Mouse (Mus musculus): ENCODE results near the gene Man1a. TPM values are rescaled to one million over a fixed set of nuclear protein-coding genes. Genes with fewer than 3 reads are reported as not detected.

The Man1a gene
- polyA plus RNA-seq, 1 experiment from 2014 or later, result 13.2 TPM

DNA sequence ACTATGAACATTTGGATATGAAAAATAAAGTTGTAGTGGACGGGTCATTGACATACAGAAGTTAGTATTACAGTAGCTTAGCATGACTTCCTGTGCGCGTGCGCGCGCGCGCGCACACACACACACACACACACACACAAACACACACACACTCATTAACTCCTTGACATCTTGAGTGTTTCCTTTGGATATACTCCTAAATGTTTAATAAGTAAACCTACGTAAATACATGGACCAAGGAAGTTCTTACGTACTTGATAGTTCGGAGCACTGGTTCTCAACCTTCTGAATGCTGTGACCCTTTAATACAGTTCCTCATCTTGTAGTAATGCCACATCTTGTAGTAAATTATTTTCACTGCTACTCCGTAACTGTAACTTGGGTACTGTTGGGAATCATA is 79.1 kb downstream of the Man1a start:
- 94% methylated on average over 13 of the region's 13 CpGs for WGBS (ENCODE audit: insufficient replicate concordance)

DNA sequence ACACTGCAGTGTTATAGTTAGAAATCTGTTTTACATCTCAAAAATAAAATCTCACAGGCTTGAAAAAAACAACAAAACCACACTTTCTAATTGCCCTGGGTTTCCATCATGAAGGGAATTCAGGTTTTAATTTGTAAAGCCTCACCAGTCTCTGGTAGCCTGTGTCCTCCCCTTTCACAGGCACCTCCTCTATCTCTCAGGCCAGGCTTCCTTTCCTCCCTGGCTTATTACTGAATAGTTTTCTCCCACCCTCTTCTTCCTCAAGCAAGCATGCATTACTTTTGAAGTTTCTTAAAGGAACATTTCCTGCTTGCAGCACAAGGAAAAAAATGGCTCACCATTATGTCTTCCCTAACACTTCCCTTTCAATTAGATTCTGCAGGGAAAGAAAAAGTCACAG is 80.2 kb downstream of the Man1a start:
- Histone ChIP-seq H3K4me1 (ENCODE audit: insufficient read depth) (peaks cover 5% of the 10 kb centered on the region; the same call in 1 of the 2 replicates), H3K27ac (ENCODE audit: low read depth) (no peak overlapping the region), H3K27me3 (ENCODE audit: insufficient read depth, low read length) (no peaks in the 10 kb centered on the region), H3K36me3 (replicated peaks; ENCODE audit: insufficient read depth, low read length) (no peaks in the 10 kb centered on the region), H3K4me3 (ENCODE audit: low read depth, low read length) (no peak overlapping the region), H3K9me3 (ENCODE audit: low read length) (no peaks in the 10 kb centered on the region), H3K9ac (replicated peaks) (no peak overlapping the region), H3K4me2 (ENCODE audit: low read depth, low read length) (no peak overlapping the region)
- DNase-seq, result no peak
- no peak for ATAC-seq
- no peak for TF ChIP-seq EP300 (IDR thresholded peaks at IDR 0.05; ENCODE audit: low read depth)
- TF ChIP-seq CTCF (IDR thresholded peaks at IDR 0.05; ENCODE audit: low read depth), result no peak

More for the DNA sequence above, 79.1 kb downstream of the Man1a start:
- ATAC-seq, result no peak
- H3K36me3 ChIP-seq (replicated peaks; ENCODE audit: insufficient read depth, low read length), result no peaks in the 10 kb centered on the region
- TF ChIP-seq CTCF (IDR thresholded peaks at IDR 0.05; ENCODE audit: low read depth), result no peak
- no peak for TF ChIP-seq EP300 (IDR thresholded peaks at IDR 0.05; ENCODE audit: low read depth)
- no peaks in the 10 kb centered on the region for H3K27me3 ChIP-seq (ENCODE audit: insufficient read depth, low read length)
- no peak overlapping the region for H3K9ac ChIP-seq (replicated peaks)
- H3K4me2 ChIP-seq (ENCODE audit: low read depth, low read length), result no peak overlapping the region
- peaks cover 2% of the 10 kb centered on the region; the same call in 1 of the 2 replicates for H3K4me1 ChIP-seq (ENCODE audit: insufficient read depth)
- H3K27ac ChIP-seq (ENCODE audit: low read depth), result no peak overlapping the region
- H3K9me3 ChIP-seq (ENCODE audit: low read length), result no peaks in the 10 kb centered on the region
- no peak overlapping the region for H3K4me3 ChIP-seq (ENCODE audit: low read depth, low read length)
- DNase-seq, result no peak

DNA sequence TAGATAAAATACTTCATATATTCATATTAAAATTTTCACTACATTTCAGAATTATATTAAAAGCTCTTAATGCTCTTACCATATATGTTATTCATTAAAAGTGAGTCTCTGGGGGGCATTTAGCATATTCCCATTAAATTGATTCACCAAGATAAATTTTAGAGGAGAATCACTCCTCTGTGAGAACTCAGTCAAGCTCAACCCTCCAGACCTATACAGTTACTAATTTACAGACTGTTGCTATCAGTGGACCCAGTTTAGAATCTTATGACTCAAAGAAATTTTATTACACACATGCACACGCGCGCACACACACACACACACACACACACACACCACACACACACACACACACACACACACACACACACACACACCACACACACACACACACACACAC is 81.8 kb downstream of the Man1a start:
- Histone ChIP-seq H3K4me1 (ENCODE audit: insufficient read depth) (peaks cover 5% of the 10 kb centered on the region; the same call in 1 of the 2 replicates), H3K4me3 (ENCODE audit: low read depth, low read length) (no peak overlapping the region), H3K9me3 (ENCODE audit: low read length) (no peaks in the 10 kb centered on the region), H3K27ac (ENCODE audit: low read depth) (no peak overlapping the region), H3K27me3 (ENCODE audit: insufficient read depth, low read length) (no peaks in the 10 kb centered on the region), H3K36me3 (replicated peaks; ENCODE audit: insufficient read depth, low read length) (no peaks in the 10 kb centered on the region), H3K4me2 (ENCODE audit: low read depth, low read length) (no peak overlapping the region), H3K9ac (replicated peaks) (no peak overlapping the region)
- ATAC-seq (no peak), DNase-seq (no peak)
- WGBS (ENCODE audit: insufficient replicate concordance), result 97% methylated on average over 3 of the region's 3 CpGs
- TF ChIP-seq CTCF (IDR thresholded peaks at IDR 0.05; ENCODE audit: low read depth), result no peak
- TF ChIP-seq EP300 (IDR thresholded peaks at IDR 0.05; ENCODE audit: low read depth), result no peak

DNA sequence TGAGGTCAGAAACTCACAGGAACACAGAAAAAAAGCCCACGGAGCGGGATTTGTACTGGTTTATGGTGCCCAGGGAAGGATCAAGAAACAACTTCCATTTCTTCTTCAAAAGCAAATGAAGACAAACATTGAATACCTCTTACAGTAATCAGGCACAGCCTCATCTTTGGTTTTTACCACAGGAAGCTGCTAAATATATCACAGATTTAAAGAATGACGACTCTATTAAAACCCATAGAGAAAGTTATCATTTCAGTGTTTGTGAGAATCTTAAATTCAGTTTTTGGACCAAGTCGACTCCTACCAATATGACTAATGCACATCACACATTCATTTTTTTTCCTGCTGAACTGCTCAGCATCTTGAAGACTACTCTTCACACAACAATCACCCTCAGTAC is 86.0 kb downstream of the Man1a start:
- H3K36me3 ChIP-seq (replicated peaks; ENCODE audit: insufficient read depth, low read length), result no peaks in the 10 kb centered on the region
- H3K4me2 ChIP-seq (ENCODE audit: low read depth, low read length), result no peak overlapping the region
- no peak overlapping the region for H3K9ac ChIP-seq (replicated peaks)
- no peaks in the 10 kb centered on the region for H3K9me3 ChIP-seq (ENCODE audit: low read length)
- WGBS (ENCODE audit: insufficient replicate concordance), result 60% methylated on average over 4 of the region's 4 CpGs
- ATAC-seq (no peak), DNase-seq (no peak)
- no peak overlapping the region for H3K27ac ChIP-seq (ENCODE audit: low read depth)
- H3K4me1 ChIP-seq (ENCODE audit: insufficient read depth), result peaks cover 3% of the 10 kb centered on the region; the same call in 1 of the 2 replicates
- TF ChIP-seq EP300 (IDR thresholded peaks at IDR 0.05; ENCODE audit: low read depth), result no peak
- TF ChIP-seq CTCF (IDR thresholded peaks at IDR 0.05; ENCODE audit: low read depth), result no peak
- H3K4me3 ChIP-seq (ENCODE audit: low read depth, low read length), result no peak overlapping the region
- no peaks in the 10 kb centered on the region for H3K27me3 ChIP-seq (ENCODE audit: insufficient read depth, low read length)

DNA sequence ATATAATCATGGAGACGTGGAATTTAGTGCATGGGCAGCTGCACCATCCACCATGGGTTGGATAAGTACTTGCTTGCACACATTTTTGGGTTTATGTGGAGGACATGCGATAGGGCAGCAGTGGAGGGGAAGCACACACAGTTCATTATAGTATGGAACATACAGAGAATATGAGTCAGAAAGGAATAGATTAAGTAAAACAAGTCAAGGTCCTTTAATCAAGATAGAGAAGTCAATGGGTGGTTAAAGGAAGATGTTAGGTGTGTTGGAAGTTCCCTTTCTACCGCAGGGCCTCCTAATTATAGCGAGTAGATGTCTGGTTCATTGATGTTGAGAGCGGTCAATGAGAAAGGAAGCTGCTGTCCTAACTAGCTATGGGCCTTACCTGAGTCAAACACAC is 91.5 kb downstream of the Man1a start:
- H3K27ac ChIP-seq (ENCODE audit: low read depth), result no peak overlapping the region
- no peaks in the 10 kb centered on the region; the same call in 1 of the 2 replicates for H3K36me3 ChIP-seq (replicated peaks; ENCODE audit: insufficient read depth, low read length)
- no peak for TF ChIP-seq CTCF (IDR thresholded peaks at IDR 0.05; ENCODE audit: low read depth)
- no peak for TF ChIP-seq EP300 (IDR thresholded peaks at IDR 0.05; ENCODE audit: low read depth)
- H3K9ac ChIP-seq (replicated peaks), result no peak overlapping the region
- DNase-seq, result no peak
- no peaks in the 10 kb centered on the region for H3K27me3 ChIP-seq (ENCODE audit: insufficient read depth, low read length)
- ATAC-seq, result no peak
- no peak overlapping the region for H3K4me3 ChIP-seq (ENCODE audit: low read depth, low read length)
- H3K4me1 ChIP-seq (ENCODE audit: insufficient read depth), result no peaks in the 10 kb centered on the region
- WGBS (ENCODE audit: insufficient replicate concordance), result 93% methylated on average over 5 of the region's 5 CpGs
- H3K9me3 ChIP-seq (ENCODE audit: low read length), result no peaks in the 10 kb centered on the region
- H3K4me2 ChIP-seq (ENCODE audit: low read depth, low read length), result no peak overlapping the region

DNA sequence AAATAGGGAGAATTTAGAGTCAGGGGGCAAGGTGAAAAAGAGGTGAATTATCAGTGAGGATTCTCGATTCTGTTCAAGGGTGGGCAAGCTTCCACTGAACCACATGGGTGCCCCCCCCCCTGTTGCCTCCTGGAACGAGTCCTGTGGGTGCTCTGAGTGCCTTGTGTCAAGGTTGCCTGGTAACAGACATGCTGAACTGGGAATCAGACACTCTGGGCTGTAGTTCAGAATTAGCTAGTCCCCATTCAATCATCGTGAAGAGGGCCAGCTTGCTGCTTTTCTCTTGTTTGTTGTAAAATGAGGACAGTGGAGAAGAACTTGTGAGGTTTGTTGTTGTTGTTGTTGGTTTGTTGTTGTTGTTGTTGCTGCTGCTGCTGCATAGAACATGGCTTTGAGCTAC is 92.3 kb downstream of the Man1a start:
- Histone ChIP-seq H3K4me3 (ENCODE audit: low read depth, low read length) (no peak overlapping the region), H3K27me3 (ENCODE audit: insufficient read depth, low read length) (no peaks in the 10 kb centered on the region), H3K27ac (ENCODE audit: low read depth) (no peak overlapping the region), H3K9me3 (ENCODE audit: low read length) (no peaks in the 10 kb centered on the region), H3K4me1 (ENCODE audit: insufficient read depth) (no peaks in the 10 kb centered on the region), H3K9ac (replicated peaks) (no peak overlapping the region), H3K4me2 (ENCODE audit: low read depth, low read length) (no peak overlapping the region), H3K36me3 (replicated peaks; ENCODE audit: insufficient read depth, low read length) (no peaks in the 10 kb centered on the region; the same call in 1 of the 2 replicates)
- ATAC-seq (no peak), DNase-seq (no peak)
- TF ChIP-seq EP300 (IDR thresholded peaks at IDR 0.05; ENCODE audit: low read depth) (no peak), CTCF (IDR thresholded peaks at IDR 0.05; ENCODE audit: low read depth) (no peak)
- 65% methylated on average over 3 of the region's 3 CpGs for WGBS (ENCODE audit: insufficient replicate concordance)

DNA sequence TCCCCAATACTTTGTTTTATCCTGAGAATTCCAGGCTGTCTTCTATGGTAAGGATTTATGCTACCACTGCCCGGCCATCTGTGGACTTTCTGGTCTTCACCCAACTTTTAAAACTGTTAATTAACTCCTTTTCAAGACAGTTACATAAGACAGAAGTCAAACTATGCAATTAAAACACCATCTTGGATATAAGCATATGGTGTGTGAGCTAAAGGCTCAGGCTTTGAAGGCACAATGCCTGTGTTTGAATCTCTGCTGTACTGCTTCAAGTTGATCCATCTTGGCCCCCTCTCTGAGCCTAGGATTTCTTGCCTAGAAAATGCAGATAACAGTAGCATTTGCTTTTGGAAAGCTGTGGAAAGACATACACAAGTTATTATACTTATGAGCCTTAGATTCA is 97.8 kb downstream of the Man1a start:
- DNase-seq (no peak), ATAC-seq (no peak)
- Histone ChIP-seq H3K4me3 (ENCODE audit: low read depth, low read length) (no peak overlapping the region), H3K9ac (replicated peaks) (no peak overlapping the region), H3K9me3 (ENCODE audit: low read length) (no peaks in the 10 kb centered on the region), H3K27ac (ENCODE audit: low read depth) (no peak overlapping the region), H3K27me3 (ENCODE audit: insufficient read depth, low read length) (no peaks in the 10 kb centered on the region), H3K36me3 (replicated peaks; ENCODE audit: insufficient read depth, low read length) (peaks cover 3% of the 10 kb centered on the region; the same call in 1 of the 2 replicates), H3K4me1 (ENCODE audit: insufficient read depth) (no peaks in the 10 kb centered on the region), H3K4me2 (ENCODE audit: low read depth, low read length) (no peak overlapping the region)
- 79% methylated on average over 1 of the region's 1 CpGs for WGBS (ENCODE audit: insufficient replicate concordance)
- no peak for TF ChIP-seq CTCF (IDR thresholded peaks at IDR 0.05; ENCODE audit: low read depth)
- TF ChIP-seq EP300 (IDR thresholded peaks at IDR 0.05; ENCODE audit: low read depth), result no peak
